Mouse (Mus musculus): Measurements from ENCODE around the gene Adgrl3.

Gene Adgrl3

DNA sequence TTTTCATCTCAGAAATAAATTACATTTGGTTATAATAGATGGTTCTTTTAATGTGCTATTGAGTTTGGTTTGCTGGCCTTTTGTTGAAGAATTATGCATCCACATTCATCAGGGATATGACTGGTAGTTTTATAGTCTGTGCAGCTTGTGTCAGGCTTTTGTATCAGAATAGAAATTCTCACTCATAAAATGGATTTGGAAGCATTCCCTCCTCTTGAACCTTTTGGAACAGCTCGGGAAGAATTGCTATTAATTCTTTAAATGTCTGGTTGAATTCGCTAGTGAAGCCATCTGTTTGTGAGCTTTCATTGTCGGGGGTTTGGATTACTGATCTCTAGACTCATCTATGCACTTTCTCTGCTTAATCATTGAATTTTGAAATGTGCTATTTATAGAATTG lies 666.3 kb downstream of the Adgrl3 start:
- no peak for DNase-seq

DNA sequence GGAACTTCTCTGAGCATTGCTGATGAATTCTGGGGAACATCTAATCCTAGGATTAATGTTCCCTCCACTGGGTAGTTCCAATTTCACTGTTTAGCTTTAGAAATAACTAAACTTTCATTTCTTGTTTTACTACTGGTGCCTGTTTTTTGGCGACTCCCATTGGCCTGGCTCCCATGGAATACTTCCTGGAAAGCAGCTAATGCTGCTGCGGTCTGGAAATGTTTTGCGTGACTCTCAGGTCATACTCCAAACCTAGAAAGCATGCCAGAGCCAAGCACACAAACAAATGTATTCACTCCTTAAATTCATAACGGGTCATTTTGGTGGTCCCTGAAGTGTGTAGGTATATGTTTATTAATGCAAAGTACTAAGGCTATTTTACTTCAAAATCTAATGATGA lies 666.9 kb downstream of the Adgrl3 start:
- no peak for DNase-seq

DNA sequence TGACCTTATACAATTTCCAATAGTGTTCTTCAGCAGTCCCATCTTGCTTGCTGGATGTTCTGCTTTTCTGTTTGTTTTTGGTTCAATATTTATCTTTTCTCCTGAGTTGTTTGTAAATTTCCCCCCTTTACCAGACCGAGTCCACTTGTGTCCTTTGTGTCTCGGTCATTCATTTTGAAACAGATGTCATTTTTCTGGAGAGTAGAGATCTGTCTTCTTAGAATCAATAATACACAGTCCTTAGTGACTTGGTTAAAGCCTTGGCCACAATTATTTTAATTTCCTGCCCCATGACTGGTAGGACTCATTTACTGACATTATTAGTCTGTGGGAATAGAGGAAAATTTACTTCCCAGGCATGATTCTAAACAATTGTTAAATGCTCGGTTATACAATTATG lies 709.7 kb downstream of the Adgrl3 start:
- DNase-seq: no peak

DNA sequence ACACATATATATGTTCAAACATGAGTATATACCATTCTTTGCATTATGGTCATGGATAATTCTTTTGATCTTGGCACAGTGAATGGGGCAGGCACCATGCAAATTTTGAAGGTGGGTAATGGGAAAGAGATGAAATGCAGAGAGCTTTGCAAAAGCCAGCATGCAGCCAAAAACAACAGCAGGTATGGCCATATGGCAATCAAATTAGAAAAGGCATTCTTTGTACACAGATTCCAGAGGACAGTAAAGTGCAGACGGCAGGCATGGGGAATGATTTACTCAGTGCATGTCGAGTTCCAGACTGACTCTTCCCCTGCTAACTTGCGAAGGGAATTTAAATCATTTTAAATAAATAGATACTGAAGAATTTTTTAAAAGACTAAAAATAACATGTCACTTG lies 716.1 kb downstream of the Adgrl3 start:
- DNase-seq: no peak

DNA sequence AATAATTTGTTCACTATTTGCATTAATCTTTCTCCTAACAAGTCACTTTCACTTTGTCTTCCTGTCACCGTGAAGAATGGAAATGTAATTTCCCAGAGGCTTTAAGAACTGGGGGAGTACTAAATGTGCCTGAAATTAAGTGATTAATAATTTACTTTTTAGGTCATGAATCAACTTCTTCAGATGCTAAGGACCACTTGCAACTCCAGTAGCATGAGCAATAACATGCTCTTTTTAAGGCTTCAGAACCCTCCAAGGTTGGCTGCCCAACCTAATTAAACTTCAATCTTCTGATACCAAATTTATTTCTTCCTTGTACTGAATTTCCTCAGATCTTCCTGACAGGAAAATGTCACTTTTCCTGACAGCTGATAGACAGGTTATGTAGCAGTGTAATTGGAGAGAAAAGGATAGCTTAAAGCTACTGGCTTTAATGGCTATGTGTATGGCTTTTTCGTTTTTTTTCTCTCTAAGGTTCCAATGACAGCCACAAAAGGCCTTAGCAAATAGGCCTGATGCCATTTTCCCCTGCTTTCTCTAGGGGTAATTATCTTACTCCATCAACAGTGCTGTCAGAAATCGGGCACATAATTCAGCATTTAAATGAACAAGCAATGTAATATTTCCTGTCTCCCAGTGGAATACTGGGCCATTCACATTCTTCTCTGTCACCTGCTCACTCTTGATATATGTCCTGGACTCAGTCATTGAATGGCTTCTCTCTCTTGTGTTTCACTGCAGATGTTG lies 718.5 kb downstream of the Adgrl3 start:
- DNase-seq: no peak

DNA sequence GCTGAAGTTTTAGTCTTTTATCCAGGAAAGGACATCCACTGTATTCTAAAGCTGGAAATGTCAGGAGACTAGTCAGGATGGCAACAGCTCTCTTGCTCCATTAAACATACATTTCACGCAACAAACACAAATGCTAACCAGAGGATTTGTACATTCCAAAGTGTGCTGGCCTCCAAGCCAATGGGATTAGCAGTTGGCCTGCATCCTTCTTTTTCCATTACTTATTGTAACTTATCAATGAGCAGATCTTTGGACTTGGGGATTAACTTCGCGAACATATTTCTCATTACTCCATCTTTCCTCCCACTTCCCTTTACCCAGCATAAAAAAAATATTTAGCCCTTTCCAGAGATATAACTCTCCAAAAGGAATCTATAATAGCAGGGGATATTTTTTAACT lies 732.5 kb downstream of the Adgrl3 start:
- DNase-seq: no peak

DNA sequence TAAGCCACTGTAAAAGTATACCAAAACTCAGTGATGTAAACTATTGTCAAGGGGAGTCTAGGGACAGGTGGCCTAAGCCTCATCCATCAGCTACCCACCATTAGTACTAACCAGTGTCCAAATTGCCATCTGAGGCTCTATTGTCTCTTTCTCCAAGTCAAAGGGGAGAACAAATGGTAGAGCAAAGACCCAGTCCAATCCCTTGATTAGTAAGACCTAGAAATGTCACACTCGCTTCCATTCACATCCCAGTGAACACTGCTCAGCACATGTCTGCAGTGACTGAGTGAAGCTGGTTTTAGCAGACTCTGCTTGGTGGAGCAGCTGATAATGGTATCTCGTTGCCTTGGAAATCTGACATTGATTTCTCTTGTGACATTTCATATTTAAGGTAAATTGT lies 735.8 kb downstream of the Adgrl3 start:
- DNase-seq: no peak

DNA sequence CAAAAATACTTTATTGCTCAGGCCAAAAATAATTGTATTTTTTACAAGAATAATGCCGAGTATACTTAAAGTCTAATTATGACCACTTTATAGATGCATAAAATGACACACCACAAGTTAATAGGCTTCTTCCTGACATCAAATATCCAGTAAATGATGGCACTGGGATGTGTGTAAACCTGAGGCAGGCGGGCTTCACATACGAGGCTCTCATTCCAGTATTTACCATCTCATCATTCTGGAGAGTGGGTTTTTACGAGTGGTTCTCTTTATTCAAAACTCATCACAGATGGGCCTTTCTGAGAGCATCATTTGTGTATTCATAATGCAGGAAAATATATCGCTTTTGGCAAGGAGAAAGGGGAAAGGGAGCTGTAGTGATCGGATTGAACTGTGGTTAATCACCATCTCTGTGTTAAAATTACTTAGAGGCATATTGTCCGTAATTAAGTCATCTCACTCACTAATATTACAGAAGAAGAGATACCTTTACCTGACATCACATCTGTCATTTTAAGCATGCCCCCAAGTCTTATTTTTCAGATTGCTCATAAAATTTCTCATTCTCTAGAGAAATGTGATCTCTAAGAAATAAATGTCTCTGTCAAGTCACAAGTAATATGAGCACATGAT lies 737.3 kb downstream of the Adgrl3 start:
- no peak for DNase-seq

DNA sequence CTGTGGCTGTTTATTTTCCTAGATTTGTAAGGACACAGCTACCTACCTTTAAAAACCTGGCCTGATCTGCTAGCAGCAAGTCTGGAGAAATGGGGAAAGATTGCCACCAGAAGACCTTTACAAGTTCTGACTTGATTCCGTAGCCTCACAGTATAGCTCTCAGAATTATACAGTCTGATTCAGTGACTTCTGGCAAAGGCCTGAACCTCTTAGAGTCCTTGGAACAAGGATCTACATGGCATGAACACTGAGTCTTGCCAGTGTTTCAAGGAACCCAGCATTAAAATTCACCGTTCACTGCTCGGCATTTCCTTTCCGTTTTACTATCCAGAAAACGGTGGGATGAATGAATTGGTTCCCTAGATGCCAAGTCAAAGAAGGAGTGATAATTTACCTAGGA lies 756.3 kb downstream of the Adgrl3 start:
- no peak for DNase-seq

DNA sequence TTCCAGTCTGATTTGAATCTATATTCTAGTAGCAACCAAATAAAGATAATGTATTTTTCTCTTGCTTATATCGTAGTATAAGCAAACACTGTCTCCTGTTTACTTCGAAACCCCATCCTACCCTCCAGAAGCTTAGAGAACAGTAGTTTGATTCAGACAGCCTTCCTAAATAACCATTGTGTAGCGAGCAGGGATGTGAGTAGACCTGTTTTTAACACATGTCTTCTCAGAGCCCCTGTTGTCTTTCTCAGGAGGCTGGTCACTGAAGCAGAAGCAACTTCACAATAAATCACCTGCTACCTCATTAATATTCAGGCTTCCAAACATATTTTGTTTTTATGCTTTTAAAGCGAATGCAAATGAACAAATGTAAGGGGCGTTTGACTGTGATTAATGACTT lies 756.8 kb downstream of the Adgrl3 start:
- DNase-seq: no peak

DNA sequence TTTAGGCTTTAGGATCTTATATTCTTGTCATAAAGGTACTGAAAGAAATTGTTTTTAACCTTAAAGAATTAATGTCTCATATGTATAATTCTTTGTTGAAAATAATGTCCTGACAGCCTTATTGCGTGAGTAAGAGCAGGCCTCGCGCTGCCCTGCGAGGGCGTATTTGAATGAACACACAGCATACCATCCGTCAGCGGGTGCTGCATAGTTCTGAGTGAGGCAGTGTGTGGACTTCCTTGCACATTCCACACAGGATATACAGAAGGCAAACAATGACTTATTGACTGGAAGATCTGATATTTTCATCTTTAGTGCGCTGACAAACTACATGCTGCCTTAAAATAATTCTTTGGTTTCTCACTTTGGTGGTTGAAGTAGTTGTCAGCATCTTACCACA lies 764.8 kb downstream of the Adgrl3 start:
- no peak for DNase-seq

DNA sequence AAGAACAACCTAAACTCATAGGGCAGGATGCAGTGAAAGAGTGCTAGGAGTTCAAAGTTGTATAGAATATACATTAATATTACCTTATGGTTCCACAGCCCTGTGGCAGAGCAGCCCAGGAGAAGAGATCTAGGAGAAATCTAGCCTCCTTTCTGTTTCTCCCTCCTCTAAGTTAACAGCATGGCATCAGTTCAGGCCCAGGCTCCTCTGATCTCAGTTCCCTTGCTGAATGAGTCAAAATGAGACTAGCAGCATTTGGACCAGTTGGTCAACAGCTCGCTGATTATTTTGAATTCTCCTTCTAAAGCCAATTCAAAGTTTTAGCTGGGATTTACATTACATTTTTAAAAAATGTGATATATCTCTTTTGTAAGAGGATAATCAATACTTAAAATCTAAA lies 770.8 kb downstream of the Adgrl3 start:
- no peak for DNase-seq

DNA sequence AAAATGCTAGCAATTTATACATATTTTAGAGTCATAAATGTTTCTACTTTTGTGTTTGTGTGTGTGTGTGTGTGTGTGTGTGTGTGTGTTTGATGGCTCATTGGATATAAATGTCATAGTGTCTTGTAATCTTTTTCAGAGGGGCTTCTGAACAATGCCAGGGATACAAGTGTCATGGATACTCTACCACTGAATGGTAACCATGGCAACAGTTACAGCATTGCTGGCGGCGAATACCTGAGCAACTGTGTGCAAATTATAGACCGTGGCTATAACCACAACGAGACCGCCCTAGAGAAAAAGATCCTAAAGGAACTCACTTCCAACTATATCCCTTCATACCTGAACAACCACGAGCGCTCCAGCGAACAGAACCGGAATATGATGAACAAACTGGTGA lies 774.2 kb downstream of the Adgrl3 start:
- DNase-seq: no peak

DNA sequence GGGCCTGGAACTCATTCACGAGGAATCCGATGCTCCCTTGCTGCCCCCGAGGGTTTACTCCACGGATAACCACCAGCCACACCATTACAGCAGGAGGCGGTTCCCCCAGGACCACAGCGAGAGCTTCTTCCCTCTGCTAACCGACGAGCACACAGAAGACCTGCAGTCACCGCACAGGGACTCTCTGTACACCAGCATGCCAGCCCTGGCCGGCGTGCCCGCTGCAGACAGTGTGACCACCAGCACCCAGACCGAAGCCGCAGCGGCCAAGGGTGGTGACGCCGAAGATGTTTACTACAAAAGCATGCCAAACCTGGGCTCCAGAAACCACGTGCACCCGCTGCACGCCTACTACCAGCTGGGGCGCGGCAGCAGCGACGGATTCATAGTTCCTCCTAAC lies 774.7 kb downstream of the Adgrl3 start:
- no peak for DNase-seq

DNA sequence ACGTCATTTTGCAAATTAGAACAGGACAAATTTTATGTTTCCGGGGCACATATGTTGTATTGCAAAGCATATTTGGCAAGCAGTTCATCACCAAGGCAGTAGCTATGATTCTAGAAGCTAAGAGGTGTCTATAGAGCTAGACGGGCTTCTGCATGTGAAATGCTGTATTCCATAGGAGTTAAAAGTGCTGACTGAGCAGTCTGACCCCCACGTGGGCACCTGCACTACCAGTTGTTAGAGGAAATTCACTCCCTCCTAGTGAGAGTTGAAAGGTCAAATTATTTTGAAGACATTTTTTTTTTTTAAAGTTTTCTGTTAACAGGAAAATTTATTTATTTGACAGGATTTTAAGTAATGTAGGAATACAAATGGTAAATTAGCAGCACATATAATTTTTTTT lies 776.2 kb downstream of the Adgrl3 start:
- DNase-seq: no peak

DNA sequence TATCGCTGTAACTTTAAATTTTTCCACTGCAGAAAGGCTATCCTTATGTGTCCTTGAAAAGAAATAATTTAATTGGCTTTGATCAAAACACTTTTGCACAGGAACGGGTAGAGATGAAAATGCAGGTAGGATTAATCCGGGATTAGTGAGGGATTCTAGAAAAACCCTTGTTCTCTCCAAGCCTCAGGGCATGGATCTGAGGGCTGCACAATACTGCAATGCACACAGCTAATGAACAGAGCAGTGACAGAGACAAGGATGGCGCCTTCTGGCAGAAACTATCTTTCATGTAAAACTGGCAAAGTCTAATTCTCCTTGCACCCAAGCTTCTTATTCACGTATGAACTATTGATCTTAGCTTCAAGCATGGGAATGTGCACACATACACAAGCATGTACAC lies 791.0 kb downstream of the Adgrl3 start:
- no peak for DNase-seq

DNA sequence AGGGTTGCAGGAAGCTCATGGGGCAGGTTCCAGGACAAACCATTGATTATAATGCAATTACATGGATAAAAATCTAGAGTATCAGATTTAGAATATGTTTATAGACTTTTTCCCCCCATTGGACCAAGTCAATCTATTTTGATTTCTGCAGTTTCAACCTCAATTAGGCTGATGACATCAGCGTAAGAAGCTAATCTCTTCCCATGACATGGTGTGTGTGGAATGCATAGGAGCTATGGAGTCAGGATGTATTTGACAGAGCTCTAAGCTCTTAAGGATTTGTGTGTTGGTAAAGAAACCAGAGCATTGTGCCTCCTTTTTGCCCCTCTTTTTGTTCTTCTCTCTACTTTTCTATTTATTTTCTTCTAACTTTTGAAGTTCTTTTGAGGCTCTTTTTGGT lies 812.1 kb downstream of the Adgrl3 start:
- DNase-seq: no peak

DNA sequence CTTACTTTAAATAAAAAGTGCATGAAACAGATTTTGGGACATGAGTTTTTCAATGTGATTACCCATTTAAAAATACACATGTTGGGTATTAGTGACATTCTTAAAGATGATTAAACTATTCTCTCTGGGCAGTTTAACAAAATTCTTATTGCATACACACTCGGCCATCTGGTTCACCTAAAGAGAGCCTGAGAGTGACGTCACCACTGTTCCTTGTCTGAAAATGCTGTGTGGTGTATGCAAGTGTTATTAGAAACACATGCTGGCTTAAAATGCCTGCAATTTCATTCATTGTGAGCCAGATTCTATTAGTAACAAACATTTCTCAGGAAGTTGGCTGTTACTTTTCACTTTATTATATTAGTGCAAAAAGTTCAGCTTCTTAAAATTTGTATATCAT lies 812.7 kb downstream of the Adgrl3 start:
- no peak for DNase-seq

DNA sequence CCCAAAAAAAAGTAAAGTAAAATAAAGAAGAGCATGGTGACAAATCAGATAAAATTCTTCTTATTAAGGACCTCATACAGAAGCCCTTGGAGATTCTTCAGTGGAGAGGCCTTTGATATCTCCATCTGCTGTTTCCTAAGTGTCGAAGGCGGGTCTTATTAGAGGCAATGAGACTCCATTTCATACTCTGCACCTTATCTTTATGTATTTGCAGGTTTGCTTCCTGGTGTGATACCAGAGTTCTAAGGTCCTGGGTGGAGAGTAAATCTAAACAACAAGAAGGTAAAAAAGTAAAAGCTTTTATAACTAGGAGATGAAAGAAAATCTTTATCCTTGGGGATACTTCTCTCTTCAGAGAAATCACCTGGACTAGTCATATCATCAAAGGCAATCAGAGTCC lies 817.9 kb downstream of the Adgrl3 start:
- DNase-seq: no peak

DNA sequence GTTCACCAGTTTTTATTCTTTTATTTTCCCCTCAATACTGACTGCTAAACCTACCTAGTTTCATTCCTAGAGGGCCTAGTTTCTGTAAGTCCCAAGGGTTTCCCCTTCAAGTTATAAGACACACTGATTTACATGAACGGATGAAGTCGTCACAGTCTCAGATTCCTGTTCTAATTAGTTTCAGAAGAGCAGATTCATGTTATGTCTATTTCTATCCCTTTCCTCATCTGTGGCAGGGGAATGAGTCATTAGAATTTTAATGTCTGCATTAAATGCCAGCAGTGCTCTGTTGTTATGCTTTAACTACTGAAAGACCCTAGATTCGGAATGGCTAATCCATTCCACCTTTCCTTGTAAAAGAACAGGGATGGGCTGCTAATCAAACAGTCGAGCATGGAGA lies 823.9 kb downstream of the Adgrl3 start:
- no peak for DNase-seq

DNA sequence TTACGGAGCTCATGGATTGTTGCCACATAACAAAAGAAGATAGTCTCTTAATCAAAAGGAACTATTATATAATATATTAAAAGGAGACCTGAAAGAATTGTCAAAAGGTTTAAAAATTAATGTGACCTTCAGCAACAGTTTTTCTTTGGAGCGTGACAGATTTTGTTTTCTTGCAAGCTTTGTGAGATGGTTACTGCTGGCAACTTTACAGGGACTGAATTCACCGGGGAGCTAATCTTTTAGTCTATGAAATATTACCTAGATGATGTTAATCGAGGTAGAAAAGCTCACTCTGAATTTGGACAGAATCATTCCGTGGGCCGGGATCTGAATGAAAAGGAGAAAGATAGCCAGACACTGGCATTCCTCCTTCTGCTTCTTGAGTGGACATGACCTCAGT lies 850.4 kb downstream of the Adgrl3 start:
- no peak for DNase-seq

All from lung, postnatal 14 days (tissue).